Mouse (Mus musculus) macrophage (primary cell): Measurements from ENCODE around the gene Snrnp27. TPM values are rescaled to one million over a fixed set of nuclear protein-coding genes. Genes with fewer than 3 reads are reported as not detected.

Source experiments
- H3K27ac ChIP-seq: fragments of 350-480 bp; formaldehyde crosslinking; 2 replicates; pipeline ENCODE4 v1.9.0; 2021
- H3K36me3 ChIP-seq: fragments of 350-480 bp; formaldehyde crosslinking; 2 replicates; pipeline ENCODE4 v1.9.0; 2021; ENCODE audit errors: inconsistent target
- H3K4me3 ChIP-seq: fragments of 350-480 bp; formaldehyde crosslinking; 2 replicates; pipeline ENCODE4 v1.9.0; 2021; ENCODE audit errors: inconsistent target
- H3K79me2 ChIP-seq: fragments of 350-480 bp; formaldehyde crosslinking; 2 replicates; pipeline ENCODE4 v1.9.0; 2021; ENCODE audit errors: inconsistent target
- WGBS: methylation state at CpG from one replicate; pipeline ENCODE4 v1.1.7; 2026; ENCODE audit warnings: inconsistent platforms; ENCODE audit not compliant: missing documents; 5-methylcytosine and 5-hydroxymethylcytosine counted together
- polyA plus RNA-seq: library from polyadenylated mRNA; stranded (reverse); fragments of 250-400 nt; gene quantifications from 3 replicates; pipeline ENCODE4 v1.2.4, GENCODE M21; 2018; ENCODE audit warnings: inconsistent platforms

The Snrnp27 gene
- polyA plus RNA-seq, 1 experiment from 2014 or later, result 86.6 TPM

DNA sequence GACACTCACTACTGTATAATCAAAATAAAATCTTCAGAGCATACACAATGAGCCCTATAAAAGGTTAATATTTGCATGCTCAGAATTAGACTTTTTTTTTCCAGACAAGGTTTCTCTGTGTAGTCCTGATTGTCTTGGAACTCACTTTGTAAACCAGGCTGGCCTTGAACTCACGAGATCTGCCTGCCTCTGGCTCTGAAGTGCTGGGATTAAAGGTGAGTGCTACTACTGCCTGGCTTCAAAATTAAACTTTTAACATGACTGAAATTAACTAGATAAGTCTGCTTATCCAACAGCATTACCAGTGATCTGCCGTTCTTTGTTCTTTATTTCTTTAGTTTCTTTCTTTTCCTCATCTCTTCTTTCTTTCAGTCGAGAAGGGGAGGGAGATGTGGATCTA, 3.0 kb downstream of the Snrnp27 start:
- WGBS, result 92% methylated on average over 3 of the region's 3 CpGs
- H3K36me3 ChIP-seq, result peaks cover 62% of the 10 kb centered on the region
- no peak overlapping the region for H3K27ac ChIP-seq
- H3K79me2 ChIP-seq, result peaks cover 22% of the 10 kb centered on the region
- H3K4me3 ChIP-seq, result no peak overlapping the region

DNA sequence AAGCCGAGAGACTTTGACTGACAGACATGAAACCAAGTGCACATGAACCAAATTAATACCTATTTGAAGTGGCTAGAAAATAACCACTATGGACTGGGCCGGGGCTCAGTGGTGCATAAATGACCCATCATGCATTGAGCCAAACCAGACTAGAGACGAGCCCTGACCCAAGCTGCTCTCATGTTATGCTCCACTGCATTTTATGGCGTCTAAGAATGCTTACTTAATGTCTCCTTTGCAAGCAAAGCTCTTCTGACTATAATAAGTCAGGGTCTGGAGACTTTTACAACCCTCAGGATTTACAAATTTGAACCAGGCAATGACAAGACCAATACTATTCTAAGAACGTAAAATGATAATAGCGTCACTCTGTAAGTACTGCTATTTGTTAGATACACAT, 6.0 kb downstream of the Snrnp27 start:
- Histone ChIP-seq H3K36me3 (peaks cover 91% of the 10 kb centered on the region), H3K27ac (no peak overlapping the region), H3K4me3 (no peak overlapping the region), H3K79me2 (peaks cover 12% of the 10 kb centered on the region)
- 93% methylated on average over 6 of the region's 6 CpGs for WGBS

DNA sequence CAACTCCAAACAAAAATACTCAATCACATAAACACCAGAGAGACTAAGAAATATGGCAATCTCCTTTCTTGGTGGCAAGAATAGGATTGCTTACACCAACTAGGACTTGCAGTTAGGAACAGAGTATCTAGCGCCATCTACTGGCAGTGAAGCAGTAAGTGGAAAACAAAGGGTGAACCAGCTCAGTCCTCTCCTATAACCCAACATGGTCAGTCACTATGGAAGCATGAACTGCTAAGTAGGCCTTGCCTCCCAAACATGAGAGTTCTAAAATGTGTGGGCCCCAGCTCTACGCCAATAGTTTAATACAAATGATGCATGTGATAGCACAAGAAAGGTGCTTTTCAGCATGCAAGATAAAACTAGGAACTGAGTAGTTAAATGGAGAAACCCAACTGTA, 13.4 kb downstream of the Snrnp27 start:
- Histone ChIP-seq H3K79me2 (peaks cover 23% of the 10 kb centered on the region; the same call in 1 of the 2 replicates), H3K27ac (no peak overlapping the region)

DNA sequence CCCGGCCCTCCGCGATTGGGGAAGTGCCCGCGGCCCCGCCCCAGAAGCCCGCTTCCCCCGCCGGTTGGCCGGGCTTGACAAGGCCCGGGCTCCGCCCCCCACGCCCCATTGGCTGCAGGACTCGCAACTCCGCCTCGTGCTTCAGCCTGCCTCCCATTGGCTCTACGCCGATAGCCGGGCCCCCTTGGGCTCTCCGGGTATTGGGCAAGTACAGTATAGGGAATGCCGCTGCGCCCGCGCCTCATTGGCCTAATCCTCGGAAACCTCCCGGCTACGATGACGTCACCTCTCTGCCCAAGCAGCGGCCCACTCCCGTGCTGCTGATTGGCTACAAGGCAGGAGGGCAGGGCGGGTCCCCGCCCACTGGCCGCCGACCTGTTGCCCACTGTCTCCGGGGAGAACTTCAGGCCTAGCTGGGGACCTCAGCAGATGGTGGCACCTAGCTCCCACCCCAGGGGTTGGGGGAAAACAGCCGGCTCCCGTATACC, 15.0 kb downstream of the Snrnp27 start:
- WGBS, result under 1% methylated on average over 37 of the region's 37 CpGs
- Histone ChIP-seq H3K36me3 (peaks cover 25% of the 10 kb centered on the region), H3K79me2 (peaks cover 36% of the 10 kb centered on the region; the same call in 1 of the 2 replicates), H3K27ac (peak overlapping the region; percentile 52), H3K4me3 (peak overlapping the region; percentile 33)

More for the DNA sequence above, 13.4 kb downstream of the Snrnp27 start:
- WGBS, result 27% methylated on average over 2 of the region's 2 CpGs
- Histone ChIP-seq H3K4me3 (no peak overlapping the region), H3K36me3 (peaks cover 36% of the 10 kb centered on the region)

DNA sequence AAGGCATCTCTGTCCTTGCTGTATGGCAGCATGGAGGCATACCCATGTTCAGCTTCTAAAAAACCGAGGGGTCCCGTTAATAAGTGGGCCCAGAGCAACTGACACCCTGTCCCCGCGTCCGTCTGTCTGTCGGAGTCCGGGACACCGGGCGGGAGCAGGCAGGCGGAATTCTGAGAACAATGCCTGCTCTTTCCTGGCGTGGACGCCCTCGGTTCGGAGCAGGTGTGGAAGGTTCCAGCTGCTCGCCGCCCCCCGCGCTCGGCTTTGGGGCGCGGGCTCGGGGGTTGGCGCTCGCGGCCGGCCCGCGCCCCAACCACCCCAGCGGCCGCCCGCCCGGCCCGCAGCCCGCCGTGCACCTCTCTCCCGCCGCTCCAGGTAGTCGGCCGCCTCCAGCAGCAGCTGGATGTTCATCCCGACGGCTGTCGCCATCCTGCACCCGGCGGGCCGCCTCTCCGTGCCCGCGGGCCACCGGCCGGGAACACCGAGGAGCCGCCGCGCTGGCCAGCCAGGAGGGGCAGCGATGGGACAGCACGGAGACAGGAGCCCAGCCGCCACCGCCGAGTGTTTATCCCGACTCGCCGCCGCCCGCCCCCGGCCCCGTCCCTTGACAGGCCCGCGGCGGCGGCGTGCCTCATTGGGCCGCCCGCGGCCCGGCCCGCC, 15.6 kb downstream of the Snrnp27 start, which contains the start of gene Mxd1:
Gene Mxd1 (minus strand): TSS at position 582 of the 660 bp plus-strand sequence.
- under 1% methylated on average over 64 of the region's 76 CpGs for WGBS
- Histone ChIP-seq H3K36me3 (peaks cover 25% of the 10 kb centered on the region), H3K79me2 (peaks cover 42% of the 10 kb centered on the region; the same call in 1 of the 2 replicates), H3K4me3 (peak within 1 kb of the TSS; percentile 66), H3K27ac (peak within 1 kb of the TSS; percentile 52)

DNA sequence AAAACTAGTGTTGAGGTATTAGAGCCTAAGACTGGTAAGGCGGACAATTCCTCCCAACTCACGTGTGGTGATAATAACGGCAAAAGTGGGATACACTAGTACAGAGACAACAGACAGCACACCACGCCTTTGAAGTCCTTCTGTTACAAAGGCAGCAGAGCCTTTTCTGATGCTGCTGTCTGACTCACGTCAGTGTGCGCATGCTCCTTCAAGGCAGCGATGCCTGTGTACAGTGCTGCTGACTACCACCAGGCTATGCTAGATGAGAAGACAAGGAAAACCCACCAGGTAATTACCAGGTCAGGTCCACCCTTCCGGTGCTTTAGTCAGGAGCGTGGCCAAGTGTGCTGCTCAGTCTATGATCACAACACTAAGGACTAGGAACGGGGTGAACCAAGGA, 17.3 kb downstream of the Snrnp27 start:
- H3K36me3 ChIP-seq, result peaks cover 19% of the 10 kb centered on the region
- H3K79me2 ChIP-seq, result peaks cover 47% of the 10 kb centered on the region; the same call in 1 of the 2 replicates
- 0 out of 2 replicates have a peak overlapping the region, but pooled peaks have one; percentile 65 for H3K27ac ChIP-seq
- 94% methylated on average over 10 of the region's 10 CpGs for WGBS
- no peak overlapping the region for H3K4me3 ChIP-seq

DNA sequence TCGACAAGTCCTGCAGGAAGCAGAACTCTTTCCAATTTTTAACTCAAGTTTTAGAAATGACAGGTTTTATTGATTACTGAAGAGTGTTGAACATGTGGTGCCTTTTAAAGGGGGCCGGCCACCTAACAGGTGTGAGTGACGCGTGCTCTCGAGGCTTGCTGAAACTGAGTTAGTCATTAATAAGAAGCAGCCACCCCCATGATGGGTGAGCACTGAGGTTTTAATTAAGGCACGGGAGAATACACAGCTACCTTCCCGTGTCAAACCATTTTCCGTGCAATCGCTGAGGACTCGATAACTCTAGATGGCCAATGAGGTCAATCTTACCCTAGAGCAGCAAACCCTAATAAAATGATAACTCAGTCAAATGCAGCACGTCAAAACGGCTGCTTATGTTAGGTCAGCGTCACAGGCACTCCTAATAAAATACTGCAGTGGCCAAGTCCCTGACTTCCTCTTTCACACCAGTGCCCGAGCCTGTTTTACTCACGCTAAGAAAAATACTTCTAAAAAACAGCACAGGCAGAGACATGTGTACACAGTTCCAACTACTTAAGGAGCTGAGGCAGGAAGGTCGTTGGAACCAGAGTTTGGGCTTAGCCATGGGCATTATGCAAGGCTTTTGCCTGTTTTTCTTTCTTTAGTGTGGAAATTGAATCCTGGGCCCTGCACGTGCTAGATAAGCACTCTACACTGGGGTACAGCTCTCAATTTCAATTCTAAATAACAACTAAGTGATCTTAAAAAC, 18.6 kb downstream of the Snrnp27 start:
- Histone ChIP-seq H3K4me3 (no peak overlapping the region), H3K36me3 (peaks cover 24% of the 10 kb centered on the region; the same call in 1 of the 2 replicates), H3K27ac (peak overlapping the region; percentile 65), H3K79me2 (peaks cover 47% of the 10 kb centered on the region; the same call in 1 of the 2 replicates)
- WGBS, result 24% methylated on average over 17 of the region's 17 CpGs

DNA sequence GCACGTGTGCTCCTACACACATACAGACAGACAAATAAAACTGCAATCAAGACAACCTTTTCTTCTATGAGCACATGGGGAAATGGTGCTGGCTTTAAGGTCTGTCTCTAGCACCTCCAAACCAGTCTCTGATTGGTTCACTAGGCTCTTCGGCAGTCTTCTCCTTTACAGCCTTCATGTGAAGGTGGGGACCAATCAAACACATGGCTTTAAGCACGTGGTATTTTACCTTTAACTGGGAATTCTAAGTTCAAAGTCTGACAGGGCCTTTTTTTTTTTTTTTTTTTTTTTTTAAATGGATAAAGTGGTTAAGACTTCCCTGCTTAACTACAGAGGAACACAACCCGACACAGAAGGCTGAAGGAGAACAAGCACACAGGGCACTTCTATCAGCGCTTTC, 19.2 kb downstream of the Snrnp27 start:
- 75% methylated on average over 5 of the region's 5 CpGs for WGBS
- Histone ChIP-seq H3K4me3 (no peak overlapping the region), H3K27ac (peak overlapping the region; percentile 65; the same call in 1 of the 2 replicates), H3K79me2 (peaks cover 47% of the 10 kb centered on the region; the same call in 1 of the 2 replicates), H3K36me3 (peaks cover 24% of the 10 kb centered on the region; the same call in 1 of the 2 replicates)

DNA sequence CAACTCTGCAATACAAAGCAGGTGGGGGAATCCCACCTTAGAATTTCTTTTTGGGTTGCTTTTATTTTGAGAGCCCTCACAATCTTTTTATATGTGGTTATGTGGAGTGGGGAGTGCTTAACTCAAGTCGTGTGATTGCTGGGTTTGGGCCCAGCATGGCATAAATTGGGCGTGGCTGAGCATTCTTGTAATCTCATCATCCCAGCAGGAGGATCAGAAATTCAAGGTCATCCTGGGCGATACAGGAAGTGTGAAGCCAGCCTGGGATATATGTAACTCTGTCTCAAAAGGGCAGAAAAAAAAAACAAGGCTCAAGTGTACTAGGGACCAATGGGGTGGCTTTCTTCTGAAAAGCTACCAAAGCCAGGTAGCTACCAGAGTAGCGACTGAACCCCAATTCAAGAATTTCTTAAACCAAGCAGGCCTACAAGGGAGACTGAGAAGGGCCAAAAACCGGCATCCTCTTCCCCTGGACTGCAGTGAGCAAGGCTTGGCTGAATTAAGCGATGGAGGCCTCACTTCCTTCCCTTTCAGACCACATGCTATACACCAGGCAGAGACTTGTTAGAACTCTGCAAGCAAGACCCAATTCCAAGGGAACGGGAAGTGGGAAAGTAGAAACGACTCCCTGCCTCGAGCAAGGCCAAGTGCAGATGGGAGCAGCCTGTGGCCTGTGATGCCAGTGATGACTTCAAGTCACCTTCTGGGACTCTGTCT, 24.0 kb downstream of the Snrnp27 start:
- Histone ChIP-seq H3K4me3 (no peak overlapping the region), H3K27ac (peak overlapping the region; percentile 61), H3K36me3 (peaks cover 61% of the 10 kb centered on the region), H3K79me2 (peaks cover 21% of the 10 kb centered on the region; the same call in 1 of the 2 replicates)
- WGBS, result 21% methylated on average over 9 of the region's 9 CpGs

DNA sequence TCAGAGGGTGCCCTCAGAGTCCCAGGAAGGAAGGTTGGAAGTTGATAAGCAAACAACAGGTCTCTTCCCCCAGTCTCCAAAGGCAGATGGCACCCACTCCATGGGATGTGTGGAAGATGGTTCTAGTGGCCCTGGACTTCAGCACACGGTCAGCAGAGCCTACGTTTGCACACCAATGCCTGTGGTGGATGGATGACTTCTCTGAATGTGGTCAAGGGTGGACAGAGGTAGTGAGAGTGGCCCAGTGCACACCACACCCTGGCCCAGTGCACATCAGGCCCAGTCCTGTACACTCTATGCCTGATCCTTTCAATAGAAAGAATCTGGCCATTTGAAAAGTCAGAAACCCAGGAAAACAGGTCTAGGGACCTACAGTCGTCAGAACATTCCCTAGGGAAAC, 25.8 kb downstream of the Snrnp27 start:
- WGBS, result 94% methylated on average over 3 of the region's 3 CpGs
- H3K27ac ChIP-seq, result no peak overlapping the region
- peaks cover 61% of the 10 kb centered on the region for H3K36me3 ChIP-seq
- peaks cover 3% of the 10 kb centered on the region; the same call in 1 of the 2 replicates for H3K79me2 ChIP-seq
- no peak overlapping the region for H3K4me3 ChIP-seq

DNA sequence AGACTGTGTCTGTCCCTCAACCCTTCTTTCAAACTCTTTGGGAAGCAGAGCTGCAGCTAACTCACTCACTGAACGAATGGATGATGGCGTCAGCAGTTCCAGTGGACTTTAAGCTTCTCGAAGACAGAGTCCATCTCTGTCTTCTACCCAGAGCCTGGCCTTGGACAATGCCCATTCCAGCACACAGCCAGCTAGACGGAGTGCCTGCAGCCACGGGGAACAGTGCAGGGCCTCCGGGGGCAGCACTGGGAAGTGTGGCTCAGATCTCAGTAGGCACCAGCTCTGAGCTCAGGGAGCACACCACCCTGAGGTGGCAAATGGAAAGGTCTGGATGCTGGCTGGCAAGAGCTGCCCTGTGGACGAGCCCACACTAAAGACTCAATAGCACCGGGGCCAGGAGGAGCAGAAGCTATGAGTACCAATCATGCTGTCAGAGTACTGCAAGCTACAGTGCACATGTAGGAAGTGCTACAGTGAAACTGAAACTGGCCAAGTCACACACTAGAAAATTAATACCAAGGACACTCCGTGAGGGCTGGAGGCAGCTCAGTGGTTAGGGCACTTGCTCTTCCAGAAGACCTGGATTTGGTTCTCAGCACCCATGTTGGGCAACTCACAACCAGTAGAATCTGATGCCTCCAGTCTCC, 29.9 kb downstream of the Snrnp27 start:
- H3K79me2 ChIP-seq, result no peaks in the 10 kb centered on the region; the same call in 1 of the 2 replicates
- H3K4me3 ChIP-seq, result no peak overlapping the region
- H3K36me3 ChIP-seq, result peaks cover 79% of the 10 kb centered on the region
- 73% methylated on average over 9 of the region's 9 CpGs for WGBS
- no peak overlapping the region for H3K27ac ChIP-seq

DNA sequence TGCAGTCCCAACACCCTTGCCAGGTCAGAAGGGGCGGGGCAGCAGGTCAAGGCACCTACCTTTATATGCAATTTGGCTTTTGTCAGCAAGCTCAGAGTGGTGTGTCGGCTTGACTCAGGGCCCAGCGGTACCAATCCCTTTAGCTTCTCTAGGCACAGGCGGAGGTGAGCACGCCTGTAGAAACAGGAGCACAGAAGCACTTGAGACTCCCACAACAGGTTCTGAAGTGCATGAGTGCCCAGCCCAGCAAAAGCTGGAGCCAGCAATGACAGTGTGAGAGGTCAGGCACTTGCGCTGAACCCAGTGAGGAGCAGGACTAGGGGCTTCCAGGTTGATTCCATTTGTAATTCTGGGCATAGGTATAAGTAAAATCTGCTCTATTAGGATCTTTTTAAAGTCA, 31.3 kb downstream of the Snrnp27 start:
- Histone ChIP-seq H3K27ac (no peak overlapping the region), H3K4me3 (no peak overlapping the region), H3K79me2 (no peaks in the 10 kb centered on the region; the same call in 1 of the 2 replicates), H3K36me3 (peaks cover 79% of the 10 kb centered on the region)
- 94% methylated on average over 5 of the region's 6 CpGs for whole genome bisulfite sequencing

DNA sequence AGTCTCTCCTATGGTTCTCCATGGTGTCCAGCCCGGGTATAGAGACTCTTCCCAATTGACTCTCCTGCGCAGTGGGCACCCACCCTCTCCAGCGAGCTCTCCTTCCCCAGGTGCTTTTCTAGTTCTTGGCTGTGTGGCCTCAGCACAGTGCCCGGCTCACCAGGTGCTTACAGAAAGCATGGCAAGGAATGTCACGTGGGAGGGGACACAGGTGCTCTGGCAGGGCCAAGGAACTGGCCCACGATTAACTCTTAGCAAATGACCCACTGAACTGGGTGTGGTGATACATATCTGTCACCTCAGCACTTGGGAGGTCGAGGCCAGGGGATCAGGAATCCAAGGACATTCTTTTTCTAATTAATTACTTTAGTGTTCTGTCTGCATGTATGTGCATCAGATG, 38.2 kb downstream of the Snrnp27 start:
- no peak overlapping the region for H3K4me3 ChIP-seq
- H3K79me2 ChIP-seq, result no peaks in the 10 kb centered on the region
- peaks cover 32% of the 10 kb centered on the region for H3K36me3 ChIP-seq
- WGBS, result 88% methylated on average over 7 of the region's 7 CpGs
- H3K27ac ChIP-seq, result no peak overlapping the region

DNA sequence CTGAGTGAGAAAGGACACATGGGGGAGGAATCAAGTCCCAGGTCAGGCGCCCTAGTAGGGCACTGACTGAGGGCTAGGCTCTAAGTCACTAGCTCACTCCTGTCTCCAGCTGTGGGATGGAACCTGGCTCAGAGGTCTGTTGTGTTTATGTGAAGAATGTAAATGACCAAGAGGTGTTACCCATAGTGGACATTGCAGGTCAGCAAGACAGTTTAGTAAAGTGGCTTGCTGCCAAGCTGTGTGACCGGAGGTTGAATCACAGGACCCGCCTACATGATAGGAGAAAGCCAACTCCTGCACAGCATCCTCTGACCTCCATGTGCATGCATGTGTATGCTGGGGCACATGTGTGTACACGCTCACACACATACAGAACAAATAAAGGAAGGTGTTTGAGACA, 38.8 kb downstream of the Snrnp27 start:
- Histone ChIP-seq H3K36me3 (peaks cover 26% of the 10 kb centered on the region), H3K79me2 (no peaks in the 10 kb centered on the region), H3K4me3 (no peak overlapping the region), H3K27ac (no peak overlapping the region)
- 97% methylated on average over 4 of the region's 4 CpGs for WGBS
